Mouse (Mus musculus): ENCODE results near the gene Gimap8. TPM values are rescaled to one million over a fixed set of nuclear protein-coding genes. Genes with fewer than 3 reads are reported as not detected.
A peak's percentile ranks its signal among the peaks of the same experiment; 100 is the strongest.

Gimap8 gene
- polyA plus RNA-seq, 1 experiment from 2014 or later, result 1.8 TPM

DNA sequence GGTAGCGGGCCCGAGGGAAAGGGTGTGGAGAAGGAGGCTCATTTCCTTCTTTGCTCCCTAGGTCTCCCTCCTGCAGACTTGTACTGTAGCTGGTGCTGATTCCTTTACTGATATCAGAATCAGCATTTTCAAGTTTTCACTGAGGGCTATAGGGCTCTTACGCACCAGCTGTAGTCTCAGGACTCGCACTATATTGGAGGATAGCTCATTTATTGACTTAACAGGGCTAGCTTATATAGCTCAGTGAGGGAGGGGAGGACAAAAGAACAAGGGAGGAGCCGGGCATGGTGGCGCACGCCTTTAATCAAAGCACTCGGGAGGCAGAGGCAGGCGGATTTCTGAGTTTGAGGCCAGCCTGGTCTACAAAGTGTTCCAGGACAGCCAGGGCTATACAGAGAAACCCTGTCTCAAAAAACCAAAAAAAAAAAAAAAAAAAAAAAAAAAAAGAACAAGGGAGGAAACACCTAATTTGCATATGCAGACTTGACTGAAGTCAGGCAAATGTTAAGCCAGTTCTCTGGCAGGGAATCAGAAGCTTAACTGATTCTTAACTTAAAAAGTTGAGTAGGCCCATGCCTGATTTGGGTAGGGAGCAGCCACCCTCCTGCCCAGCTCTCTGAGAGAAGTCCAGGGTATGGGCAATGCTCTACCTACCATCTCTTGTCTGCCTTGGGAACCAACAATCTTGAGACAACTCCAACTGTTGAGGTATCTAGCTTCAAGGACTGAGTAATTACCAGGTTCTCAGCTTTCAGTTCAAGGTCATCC lies 27.4 kb downstream of the Gimap8 start:
- no peak for ATAC-seq (ENCODE audit: insufficient read depth, low FRiP score)
- Histone ChIP-seq H3K27me3 (ENCODE audit: control insufficient read depth, insufficient read depth, low read length) (no peaks in the 10 kb centered on the region), H3K9ac (ENCODE audit: low read length) (no peak overlapping the region), H3K36me3 (ENCODE audit: control insufficient read depth, insufficient read depth, low read length) (no peaks in the 10 kb centered on the region), H3K4me2 (ENCODE audit: low read depth, low read length) (no peak overlapping the region), H3K4me1 (ENCODE audit: control insufficient read depth, insufficient read depth, low read length) (no peaks in the 10 kb centered on the region; the same call in 1 of the 2 replicates), H3K27ac (ENCODE audit: low read length) (no peak overlapping the region), H3K9me3 (replicated peaks; ENCODE audit: control insufficient read depth, low read length) (no peaks in the 10 kb centered on the region), H3K4me3 (replicated peaks; ENCODE audit: low read length) (no peak overlapping the region)
- WGBS, result 94% methylated on average over 9 of the region's 9 CpGs

DNA sequence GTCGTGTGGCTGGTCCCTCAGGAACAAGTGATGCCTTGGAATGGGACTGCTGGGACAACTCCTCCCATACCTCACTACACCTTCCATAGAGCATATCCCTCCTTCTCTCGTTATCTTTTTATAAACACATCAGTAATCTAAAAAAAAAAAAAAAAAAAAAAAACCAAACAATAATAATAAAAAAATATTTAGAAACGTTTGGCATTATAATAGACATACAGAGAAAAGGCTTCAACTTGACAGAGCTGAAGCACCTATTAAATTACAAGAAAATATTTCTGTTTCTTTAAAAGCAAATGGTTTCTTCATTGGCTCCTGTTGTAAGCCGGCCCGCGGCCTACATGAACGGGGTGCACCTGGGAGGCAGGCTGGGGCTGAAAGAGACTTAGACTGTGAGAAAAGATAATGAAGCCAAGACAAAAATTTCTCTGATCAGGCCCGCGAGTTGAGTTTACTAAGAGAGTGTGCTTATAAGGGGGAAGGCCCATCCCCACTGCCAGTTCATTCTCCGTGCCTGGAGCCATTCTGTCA lies 28.4 kb downstream of the Gimap8 start:
- H3K4me3 ChIP-seq (replicated peaks; ENCODE audit: low read length), result peak overlapping the region; percentile 39
- no peak overlapping the region for H3K27ac ChIP-seq (ENCODE audit: low read length)
- H3K9ac ChIP-seq (ENCODE audit: low read length), result peak overlapping the region; percentile 61
- no peaks in the 10 kb centered on the region; the same call in 1 of the 2 replicates for H3K4me1 ChIP-seq (ENCODE audit: control insufficient read depth, insufficient read depth, low read length)
- peak overlapping the region; percentile 57 for H3K4me2 ChIP-seq (ENCODE audit: low read depth, low read length)
- no peak for ATAC-seq (ENCODE audit: insufficient read depth, low FRiP score)
- H3K9me3 ChIP-seq (replicated peaks; ENCODE audit: control insufficient read depth, low read length), result no peaks in the 10 kb centered on the region
- no peaks in the 10 kb centered on the region for H3K27me3 ChIP-seq (ENCODE audit: control insufficient read depth, insufficient read depth, low read length)
- 38% methylated on average over 10 of the region's 10 CpGs for WGBS
- no peaks in the 10 kb centered on the region for H3K36me3 ChIP-seq (ENCODE audit: control insufficient read depth, insufficient read depth, low read length)

DNA sequence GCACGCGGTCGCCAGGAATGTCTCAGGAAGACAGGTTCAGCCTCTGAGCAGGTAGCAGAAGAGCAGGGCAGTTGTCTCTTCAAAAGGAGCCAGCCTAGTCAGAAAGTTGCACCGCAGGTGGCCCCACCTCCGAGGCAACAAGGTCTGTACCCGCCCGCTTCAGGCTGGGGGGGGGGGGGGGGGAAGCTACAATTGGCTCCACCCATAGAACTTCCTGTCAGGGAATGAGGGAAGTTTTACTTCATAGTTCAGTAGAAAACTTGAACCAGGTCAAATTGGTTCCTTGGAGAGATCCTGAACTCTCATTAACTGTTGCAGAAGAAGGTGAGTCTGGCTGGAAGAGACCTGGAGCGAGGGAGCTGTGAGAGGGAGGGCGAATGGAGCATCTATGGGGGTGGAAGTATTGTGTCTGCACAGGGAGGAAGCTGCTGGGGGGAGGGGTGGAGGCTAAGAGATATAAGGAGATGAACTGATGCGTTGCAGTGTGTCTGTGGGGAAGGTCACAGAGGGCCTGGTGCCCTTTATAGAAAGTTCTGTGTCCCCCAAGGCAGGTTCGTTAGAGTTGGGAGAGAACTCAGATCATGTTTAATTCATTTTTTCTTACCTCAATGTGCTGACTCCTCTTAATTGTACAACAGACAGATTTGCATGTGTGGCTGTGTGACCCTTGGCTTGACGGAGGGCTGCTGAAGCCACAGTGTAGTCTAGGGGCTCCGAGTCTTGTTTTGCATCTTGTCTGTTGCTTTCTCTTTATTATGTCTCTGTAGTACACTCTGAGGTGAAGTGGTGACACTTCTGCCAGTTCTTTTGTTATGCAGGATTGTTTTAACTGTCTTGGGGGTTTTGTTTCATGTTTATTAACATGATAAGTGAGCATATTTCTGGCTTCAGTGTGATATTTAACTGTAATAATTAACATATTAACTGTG lies 29.2 kb downstream of the Gimap8 start, which contains the start of gene Gimap9:
TSS of gene Gimap9 (plus strand) at position 199 of the 929 bp plus-strand sequence.
- peak within 1 kb of the TSS; percentile 11; the same call in 1 of the 2 replicates for H3K27ac ChIP-seq (ENCODE audit: low read length)
- H3K27me3 ChIP-seq (ENCODE audit: control insufficient read depth, insufficient read depth, low read length), result no peaks in the 10 kb centered on the region
- H3K9ac ChIP-seq (ENCODE audit: low read length), result peak within 1 kb of the TSS; percentile 61
- H3K4me1 ChIP-seq (ENCODE audit: control insufficient read depth, insufficient read depth, low read length), result no peaks in the 10 kb centered on the region; the same call in 1 of the 2 replicates
- H3K4me2 ChIP-seq (ENCODE audit: low read depth, low read length), result peak within 1 kb of the TSS; percentile 57
- WGBS, result 25% methylated on average over 13 of the region's 13 CpGs
- ATAC-seq (ENCODE audit: insufficient read depth, low FRiP score), result no peak
- no peaks in the 10 kb centered on the region for H3K36me3 ChIP-seq (ENCODE audit: control insufficient read depth, insufficient read depth, low read length)
- no peaks in the 10 kb centered on the region for H3K9me3 ChIP-seq (replicated peaks; ENCODE audit: control insufficient read depth, low read length)
- peak within 1 kb of the TSS; percentile 39 for H3K4me3 ChIP-seq (replicated peaks; ENCODE audit: low read length)

DNA sequence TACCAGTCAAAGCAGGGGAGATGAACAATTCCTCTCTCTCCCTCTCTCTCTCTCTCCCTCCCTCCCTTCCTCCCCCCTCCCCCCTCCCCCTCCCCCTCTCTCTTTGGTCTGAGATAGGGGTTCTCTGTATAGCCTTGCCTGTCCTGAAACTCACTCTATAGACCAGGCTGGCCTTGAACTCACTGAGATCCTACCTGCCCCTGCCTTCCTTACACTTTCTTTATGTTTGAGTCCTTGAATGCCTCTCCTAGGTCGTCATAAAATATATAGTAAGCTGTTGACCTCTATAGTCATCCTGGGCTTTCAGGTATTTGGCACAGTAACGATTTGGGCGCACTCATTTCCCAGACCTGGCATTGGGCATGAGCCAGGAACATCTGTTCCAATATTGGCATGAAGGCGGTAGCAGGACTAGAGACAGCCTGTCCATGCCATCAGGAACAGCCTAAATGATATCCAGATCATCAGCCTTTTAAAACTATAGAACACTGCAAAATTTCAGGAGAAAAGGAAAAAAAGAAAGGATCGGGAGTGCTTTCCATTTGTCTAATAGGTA lies 29.9 kb downstream of the Gimap8 start:
- no peak for ATAC-seq (ENCODE audit: insufficient read depth, low FRiP score)
- no peak overlapping the region for H3K4me3 ChIP-seq (replicated peaks; ENCODE audit: low read length)
- no peak overlapping the region for H3K4me2 ChIP-seq (ENCODE audit: low read depth, low read length)
- no peaks in the 10 kb centered on the region for H3K36me3 ChIP-seq (ENCODE audit: control insufficient read depth, insufficient read depth, low read length)
- H3K9ac ChIP-seq (ENCODE audit: low read length), result no peak overlapping the region
- H3K9me3 ChIP-seq (replicated peaks; ENCODE audit: control insufficient read depth, low read length), result no peaks in the 10 kb centered on the region
- no peaks in the 10 kb centered on the region for H3K27me3 ChIP-seq (ENCODE audit: control insufficient read depth, insufficient read depth, low read length)
- no peak overlapping the region for H3K27ac ChIP-seq (ENCODE audit: low read length)
- WGBS, result 84% methylated on average over 5 of the region's 5 CpGs
- no peaks in the 10 kb centered on the region; the same call in 1 of the 2 replicates for H3K4me1 ChIP-seq (ENCODE audit: control insufficient read depth, insufficient read depth, low read length)

DNA sequence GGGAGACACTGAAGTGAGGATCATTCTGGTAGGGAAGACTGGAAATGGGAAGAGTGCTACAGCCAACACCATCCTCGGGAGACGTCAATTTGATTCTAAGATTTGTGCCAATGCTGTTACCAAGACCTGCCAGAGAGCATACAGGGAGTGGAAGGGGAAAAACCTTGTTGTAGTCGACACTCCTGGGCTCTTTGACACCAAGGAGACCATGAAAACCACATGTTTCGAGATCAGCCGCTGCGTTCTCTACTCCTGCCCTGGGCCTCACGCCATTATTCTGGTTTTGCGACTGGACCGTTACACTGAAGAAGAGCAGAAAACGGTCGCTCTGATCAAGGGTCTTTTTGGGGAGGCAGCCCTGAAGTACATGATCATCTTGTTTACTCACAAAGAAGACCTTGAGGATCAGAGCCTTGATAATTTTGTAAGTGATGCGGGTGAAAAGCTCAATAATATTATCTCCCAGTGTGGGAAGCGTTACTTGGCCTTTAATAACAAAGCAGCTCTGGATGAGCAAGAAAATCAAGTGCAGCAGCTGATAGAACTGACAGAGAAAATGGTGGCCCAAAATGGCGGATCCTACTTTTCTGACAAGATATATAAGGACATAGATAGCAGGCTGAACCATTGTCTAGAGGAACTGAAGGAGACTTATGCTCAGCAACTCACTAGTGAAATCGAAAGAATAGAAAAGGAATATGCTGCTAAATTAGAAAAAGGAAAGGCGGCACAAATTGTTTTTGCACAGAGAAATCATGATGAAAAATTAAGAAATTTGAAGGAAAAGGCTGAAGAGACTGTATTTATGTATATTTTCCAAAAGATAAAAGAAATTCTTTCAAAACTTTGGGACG lies 30.7 kb downstream of the Gimap8 start:
- no peak for ATAC-seq (ENCODE audit: insufficient read depth, low FRiP score)
- no peaks in the 10 kb centered on the region for H3K27me3 ChIP-seq (ENCODE audit: control insufficient read depth, insufficient read depth, low read length)
- no peak overlapping the region for H3K4me3 ChIP-seq (replicated peaks; ENCODE audit: low read length)
- H3K9ac ChIP-seq (ENCODE audit: low read length), result no peak overlapping the region
- no peak overlapping the region for H3K4me2 ChIP-seq (ENCODE audit: low read depth, low read length)
- H3K4me1 ChIP-seq (ENCODE audit: control insufficient read depth, insufficient read depth, low read length), result no peaks in the 10 kb centered on the region; the same call in 1 of the 2 replicates
- no peaks in the 10 kb centered on the region for H3K9me3 ChIP-seq (replicated peaks; ENCODE audit: control insufficient read depth, low read length)
- 94% methylated on average over 17 of the region's 17 CpGs for WGBS
- H3K36me3 ChIP-seq (ENCODE audit: control insufficient read depth, insufficient read depth, low read length), result no peaks in the 10 kb centered on the region
- H3K27ac ChIP-seq (ENCODE audit: low read length), result no peak overlapping the region

DNA sequence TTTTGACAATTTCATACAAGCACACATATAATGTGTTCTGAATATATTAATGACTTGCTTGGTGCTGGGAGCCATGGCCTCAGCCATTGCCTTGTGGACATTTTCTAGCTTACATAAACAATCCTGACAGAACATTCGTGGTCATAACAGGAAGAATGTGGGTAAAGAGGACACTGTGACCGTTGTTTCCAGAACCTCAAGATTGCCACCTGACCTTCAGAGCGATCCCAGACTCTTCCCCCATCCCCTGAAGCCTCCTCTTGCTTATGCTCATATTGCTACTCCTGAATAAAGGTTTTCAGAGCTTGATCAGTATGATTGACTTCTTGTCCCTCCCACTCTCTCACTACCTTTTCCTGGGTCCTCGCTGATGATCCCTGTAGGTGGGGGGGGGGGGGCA lies 31.4 kb downstream of the Gimap8 start:
- H3K9ac ChIP-seq (ENCODE audit: low read length), result no peak overlapping the region
- H3K4me1 ChIP-seq (ENCODE audit: control insufficient read depth, insufficient read depth, low read length), result no peaks in the 10 kb centered on the region; the same call in 1 of the 2 replicates
- ATAC-seq (ENCODE audit: insufficient read depth, low FRiP score), result no peak
- H3K4me3 ChIP-seq (replicated peaks; ENCODE audit: low read length), result no peak overlapping the region
- H3K27ac ChIP-seq (ENCODE audit: low read length), result no peak overlapping the region
- H3K27me3 ChIP-seq (ENCODE audit: control insufficient read depth, insufficient read depth, low read length), result no peaks in the 10 kb centered on the region
- H3K9me3 ChIP-seq (replicated peaks; ENCODE audit: control insufficient read depth, low read length), result no peaks in the 10 kb centered on the region
- 62% methylated on average over 4 of the region's 4 CpGs for WGBS
- no peak overlapping the region for H3K4me2 ChIP-seq (ENCODE audit: low read depth, low read length)
- no peaks in the 10 kb centered on the region for H3K36me3 ChIP-seq (ENCODE audit: control insufficient read depth, insufficient read depth, low read length)

DNA sequence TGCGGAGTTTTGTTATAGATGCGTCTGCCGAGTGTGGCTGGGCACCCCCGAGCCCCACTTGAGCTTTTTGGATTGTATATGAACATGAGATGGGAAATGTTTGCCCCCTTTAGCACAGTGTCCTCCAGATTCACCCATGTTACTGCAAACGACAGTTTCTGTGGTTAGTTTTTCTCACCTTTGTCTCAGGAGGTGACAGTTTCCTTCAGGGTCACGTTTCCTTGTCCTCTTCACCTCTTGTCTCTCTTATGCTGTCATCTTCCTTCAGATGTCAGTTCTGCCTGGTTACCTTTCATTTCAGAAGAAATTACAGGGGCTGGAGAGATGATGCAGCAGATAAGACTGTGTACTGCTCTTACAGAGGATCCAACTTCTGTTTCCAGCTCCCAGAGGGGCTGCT lies 32.7 kb downstream of the Gimap8 start:
- H3K36me3 ChIP-seq (ENCODE audit: control insufficient read depth, insufficient read depth, low read length), result no peaks in the 10 kb centered on the region
- H3K4me2 ChIP-seq (ENCODE audit: low read depth, low read length), result no peak overlapping the region
- no peak for ATAC-seq (ENCODE audit: insufficient read depth, low FRiP score)
- no peaks in the 10 kb centered on the region for H3K9me3 ChIP-seq (replicated peaks; ENCODE audit: control insufficient read depth, low read length)
- no peak overlapping the region for H3K4me3 ChIP-seq (replicated peaks; ENCODE audit: low read length)
- H3K4me1 ChIP-seq (ENCODE audit: control insufficient read depth, insufficient read depth, low read length), result no peaks in the 10 kb centered on the region; the same call in 1 of the 2 replicates
- H3K27ac ChIP-seq (ENCODE audit: low read length), result no peak overlapping the region
- H3K27me3 ChIP-seq (ENCODE audit: control insufficient read depth, insufficient read depth, low read length), result no peaks in the 10 kb centered on the region
- no peak overlapping the region for H3K9ac ChIP-seq (ENCODE audit: low read length)
- 79% methylated on average over 6 of the region's 6 CpGs for WGBS

DNA sequence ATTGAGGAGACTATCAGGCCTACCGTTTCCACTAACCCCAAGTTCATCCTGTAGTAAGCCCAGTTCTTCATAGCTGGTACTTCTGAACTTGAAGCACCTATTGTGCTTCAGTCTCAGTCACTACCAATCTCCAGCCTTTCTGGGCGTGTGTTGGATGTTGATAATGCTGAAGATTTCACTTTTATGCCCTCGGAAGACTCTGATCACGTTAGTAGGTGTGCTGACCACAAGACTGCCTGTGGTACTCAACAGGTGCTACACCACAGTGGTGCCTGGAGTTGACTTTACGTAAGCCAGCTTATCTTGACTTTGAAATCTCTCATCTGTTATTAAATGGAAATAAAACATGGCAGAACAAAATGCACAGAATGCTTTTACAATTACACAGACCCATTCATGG lies 33.4 kb downstream of the Gimap8 start:
- Histone ChIP-seq H3K4me2 (ENCODE audit: low read depth, low read length) (no peak overlapping the region), H3K27me3 (ENCODE audit: control insufficient read depth, insufficient read depth, low read length) (no peaks in the 10 kb centered on the region), H3K9me3 (replicated peaks; ENCODE audit: control insufficient read depth, low read length) (no peaks in the 10 kb centered on the region), H3K36me3 (ENCODE audit: control insufficient read depth, insufficient read depth, low read length) (no peaks in the 10 kb centered on the region), H3K9ac (ENCODE audit: low read length) (no peak overlapping the region), H3K27ac (ENCODE audit: low read length) (no peak overlapping the region), H3K4me3 (replicated peaks; ENCODE audit: low read length) (no peak overlapping the region), H3K4me1 (ENCODE audit: control insufficient read depth, insufficient read depth, low read length) (no peaks in the 10 kb centered on the region; the same call in 1 of the 2 replicates)
- WGBS, result 76% methylated on average over 5 of the region's 5 CpGs
- no peak for ATAC-seq (ENCODE audit: insufficient read depth, low FRiP score)

Measured in stomach, embryonic 16.5 days (tissue).